Mouse (Mus musculus): ENCODE results near the gene Gm11437.

- no peak for TF ChIP-seq MYOG (IDR thresholded peaks at IDR 0.05; ENCODE audit: control insufficient read depth in 1 of 3, insufficient read depth in 1 of 3, insufficient read length in 2 of 3, low read depth in 2 of 3)
- no peak for TF ChIP-seq USF1 (IDR thresholded peaks at IDR 0.05; ENCODE audit: low read depth)
- TF ChIP-seq POLR2A (IDR thresholded peaks at IDR 0.05; ENCODE audit: insufficient read length, low read depth) = no peak
- TF ChIP-seq TCF3 (IDR thresholded peaks at IDR 0.05; ENCODE audit: insufficient read length, low read depth) = no peak
- no peak for TF ChIP-seq MYOD1 (IDR thresholded peaks at IDR 0.05; ENCODE audit: control insufficient read depth in 1 of 3, insufficient read length in 2 of 3, low read depth in 2 of 3)
- TF ChIP-seq TCF12 (IDR thresholded peaks at IDR 0.05; ENCODE audit: insufficient read depth, poor library complexity, severe bottlenecking) = no peak
- no peak for TF ChIP-seq CEBPB (IDR thresholded peaks at IDR 0.05; ENCODE audit: insufficient read depth, poor library complexity, severe bottlenecking)
- no peak for TF ChIP-seq MAX (IDR thresholded peaks at IDR 0.05; ENCODE audit: low read depth)
- TF ChIP-seq E2F4 (IDR thresholded peaks at IDR 0.05; ENCODE audit: insufficient read depth) = no peak
- no peak for TF ChIP-seq POLR2AphosphoS2 (IDR thresholded peaks at IDR 0.05; ENCODE audit: insufficient read length, low read depth)
- no peak for TF ChIP-seq REST (IDR thresholded peaks at IDR 0.05; ENCODE audit: insufficient read depth, insufficient read length)
- TF ChIP-seq SRF (IDR thresholded peaks at IDR 0.05; ENCODE audit: control insufficient read depth, insufficient read length, low read depth) = no peak
These were observed 66.1 kb downstream of the Gm11437 start for GRCm38 (mm10) chr11:84101182-84101581.
